Mouse (Mus musculus) embryo, embryonic 11 days (tissue): Measurements from ENCODE around the gene Bfsp2.

ENCODE experiments used
- DNase-seq: peaks from one replicate; pipeline ENCODE4 v3.0.0-alpha.2; 2015

Gene Bfsp2

GRCm38 (mm10) chr9:103378686-103379085 is 101.5 kb downstream of the Bfsp2 start:
- no peak for DNase-seq

- DNase-seq: no peak
Measured at GRCm38 (mm10) chr9:103376346-103377320, 103.6 kb downstream of the Bfsp2 start.
